Mouse (Mus musculus) hindbrain, embryonic 16.5 days (tissue): ENCODE measurements around the gene Rxylt1. TPM values are rescaled to one million over a fixed set of nuclear protein-coding genes. Genes with fewer than 3 reads are reported as not detected.

Experiments
- ATAC-seq: fragments of 200-750 bp; cut with Nextera tagmentation; 2 replicates; pipeline ENCODE4 v1.8.0; 2017; ENCODE audit warnings: moderate TSS enrichment, moderate library complexity
- H3K27ac ChIP-seq: fragments of 300-500 bp; sonication (generic); 2 replicates; pipeline ENCODE4 v1.5.1; 2014; ENCODE audit warnings: low read depth, mild to moderate bottlenecking, control low read depth, low read length, moderate library complexity
- H3K27me3 ChIP-seq: fragments of 300-500 bp; sonication (generic); replicated peaks from 2 replicates; pipeline ENCODE4 v1.6.1; 2014; ENCODE audit warnings: low read length; ENCODE audit not compliant: control insufficient read depth, insufficient read depth
- H3K36me3 ChIP-seq: fragments of 300-500 bp; sonication (generic); 2 replicates; pipeline ENCODE4 v1.6.1; 2014; ENCODE audit warnings: mild to moderate bottlenecking, low read length, moderate library complexity, mixed read lengths; ENCODE audit not compliant: control insufficient read depth, insufficient read depth
- H3K4me1 ChIP-seq: fragments of 300-500 bp; sonication (generic); 2 replicates; pipeline ENCODE4 v1.6.1; 2014; ENCODE audit warnings: low read depth, low read length; ENCODE audit not compliant: control insufficient read depth, insufficient read depth
- H3K4me2 ChIP-seq: fragments of 300-500 bp; sonication (generic); 2 replicates; pipeline ENCODE4 v1.6.1; 2014; ENCODE audit warnings: mild to moderate bottlenecking, low read length, control low read depth, moderate library complexity
- H3K4me3 ChIP-seq: fragments of 300-500 bp; sonication (generic); 2 replicates; pipeline ENCODE4 v1.5.1; 2014; ENCODE audit warnings: mild to moderate bottlenecking, low read length, control low read depth, moderate library complexity
- H3K9ac ChIP-seq: fragments of 300-500 bp; sonication (generic); 2 replicates; pipeline ENCODE4 v1.6.1; 2014; ENCODE audit warnings: low read depth, mild to moderate bottlenecking, control low read depth, low read length, moderate library complexity
- H3K9me3 ChIP-seq: fragments of 300-500 bp; sonication (generic); 2 replicates; pipeline ENCODE4 v1.6.1; 2014; ENCODE audit warnings: mild to moderate bottlenecking, low read length, moderate library complexity; ENCODE audit not compliant: control insufficient read depth
- WGBS: fragments of 180-500 bp; shearing (Covaris S2); extraction: QIAGEN DNeasy Blood & Tissue Kit; methylation state at CpG from one replicate; pipeline ENCODE4 v1.1.7; 2014; 5-methylcytosine and 5-hydroxymethylcytosine counted together
- polyA plus RNA-seq: library from polyadenylated mRNA; unstranded; fragments of >200 nt; fragmentation: Nextera tagmentation; extraction: Ambion mirVana; gene quantifications from 2 replicates; pipeline ENCODE4 v1.2.1, GENCODE M21; 2015

The Rxylt1 gene
- polyA plus RNA-seq, 1 experiment from 2014 or later, result 45.2 TPM

- Histone ChIP-seq H3K4me1 (no peaks in the 10 kb centered on the region; the same call in 1 of the 2 replicates), H3K9me3 (no peaks in the 10 kb centered on the region), H3K4me2 (no peak overlapping the region), H3K9ac (no peak overlapping the region), H3K4me3 (no peak overlapping the region), H3K36me3 (no peaks in the 10 kb centered on the region), H3K27me3 (no peaks in the 10 kb centered on the region), H3K27ac (no peak overlapping the region)
- WGBS, result 74% methylated on average over 7 of the region's 7 CpGs
- no peak for ATAC-seq
Observed at GRCm38 (mm10) chr10:122029738-122030137, 67.4 kb downstream of the Rxylt1 start.

Other genes starting within 250 kb of the Rxylt1 start
- gene Srgap1, start 50.1 kb downstream of the Rxylt1 start, polyA plus RNA-seq, result 28.5 and 29.2 TPM in 2 replicates